Mouse (Mus musculus) frontal cortex, postnatal 25 days (tissue): ENCODE results near the gene Podn.
A peak's percentile ranks its signal among the peaks of the same experiment; 100 is the strongest.

Experiments used
- DNase-seq, 2 experiments: peaks; one replicate each; pipeline ENCODE4 v3.0.0; 2022; ENCODE audit warnings: low spot score in 2 of 2

The Podn gene

DNA sequence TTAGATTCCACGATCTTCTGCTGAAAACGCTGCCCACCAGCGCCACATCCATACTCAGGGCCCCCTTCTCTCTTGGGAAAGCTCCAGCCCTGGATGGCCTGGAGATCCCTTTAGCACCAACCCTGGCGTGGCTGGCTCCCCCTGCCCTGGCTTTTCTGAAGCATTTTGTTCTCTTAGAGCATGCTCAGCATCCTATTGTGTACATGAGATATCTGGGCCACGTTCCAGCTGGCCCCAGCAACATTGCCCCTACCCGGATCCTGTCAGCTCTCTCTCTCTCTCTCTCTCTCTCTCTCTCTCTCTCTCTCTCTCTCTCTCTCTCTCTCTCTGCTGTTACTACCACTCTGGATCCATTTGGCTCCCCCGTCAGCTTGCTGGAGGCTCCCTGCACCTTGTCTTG, 90.9 kb downstream of the Podn start:
- no peak for DNase-seq

DNA sequence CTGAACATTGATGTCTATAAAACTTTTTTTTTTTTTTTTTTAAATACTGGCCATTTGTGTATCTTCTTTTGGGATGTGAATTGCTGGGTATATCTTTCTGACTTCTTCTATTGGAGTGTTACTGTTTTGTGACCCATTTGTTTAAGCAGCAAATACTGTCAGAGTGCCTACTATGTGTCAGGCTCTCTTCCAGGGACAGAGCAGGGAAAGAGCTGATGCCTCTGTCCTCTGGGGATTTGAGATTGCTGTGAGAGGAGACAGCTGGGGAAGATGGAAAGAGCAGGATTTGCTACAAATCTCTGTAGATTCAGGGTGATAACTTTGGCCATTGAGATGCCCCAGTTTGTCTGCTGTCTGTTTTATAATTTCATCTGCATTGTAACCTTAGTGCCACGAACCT, 96.9 kb downstream of the Podn start:
- DNase-seq, result no peak

DNA sequence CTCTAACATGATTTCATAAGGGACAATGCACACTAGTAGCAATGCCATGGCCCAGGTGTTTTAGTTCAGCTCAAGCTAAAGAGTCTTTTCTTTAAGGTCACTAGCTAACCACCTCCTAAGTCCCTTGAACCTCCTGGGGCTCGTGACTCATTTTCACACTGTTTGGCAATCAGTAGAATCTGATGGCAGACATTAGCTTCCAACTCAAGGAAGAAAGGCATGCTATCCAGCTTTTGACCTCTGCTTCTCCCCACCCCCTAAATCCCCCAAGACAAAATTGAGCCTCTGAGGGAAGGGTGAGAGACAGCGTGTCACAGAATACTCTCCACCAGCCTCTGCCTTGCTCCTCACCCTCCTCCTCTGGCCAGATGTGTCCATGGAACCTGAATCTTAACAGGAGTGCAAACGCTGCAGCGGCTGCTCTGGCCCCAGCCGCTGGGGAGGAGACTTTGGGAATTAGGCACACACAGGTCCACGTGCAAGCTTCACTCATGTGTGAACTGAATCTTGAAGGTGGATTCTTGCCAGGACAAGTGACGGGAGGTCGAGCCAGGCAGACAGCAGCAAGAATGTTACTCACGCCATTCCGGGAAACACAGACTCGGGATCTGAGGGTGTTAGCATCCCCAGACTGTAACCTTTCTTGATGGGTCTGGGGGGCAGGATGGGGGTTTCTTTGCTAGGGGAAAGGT, 97.5 kb downstream of the Podn start:
- no peak for DNase-seq

DNA sequence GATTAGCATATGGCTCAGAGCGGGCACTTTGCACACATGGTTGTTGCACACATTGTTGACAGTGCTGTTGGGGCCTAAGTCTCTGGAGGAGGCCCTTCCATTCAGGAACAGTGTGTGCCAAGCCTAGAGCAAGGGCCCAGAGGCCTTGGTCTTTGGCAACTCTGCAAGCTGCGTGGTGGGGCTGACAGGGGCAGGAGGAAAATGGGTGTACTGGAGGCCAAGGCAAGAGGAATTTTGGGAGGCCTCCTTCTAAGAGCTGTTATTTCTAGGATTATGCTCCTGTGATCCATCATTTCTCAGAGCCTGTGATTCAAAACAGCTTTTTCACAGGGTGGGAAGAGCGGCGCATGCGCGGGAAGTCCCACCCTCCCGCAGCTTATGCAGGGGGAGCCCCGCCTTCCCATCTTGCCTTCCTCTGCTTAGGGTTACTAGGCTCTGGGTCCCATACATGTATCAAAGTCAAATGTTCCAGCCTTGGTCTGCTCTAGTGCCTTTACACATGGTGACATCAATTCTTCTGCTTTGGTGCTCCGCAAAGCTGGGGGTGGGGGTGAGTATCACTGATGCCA, 99.7 kb downstream of the Podn start:
- DNase-seq, result no peak

DNA sequence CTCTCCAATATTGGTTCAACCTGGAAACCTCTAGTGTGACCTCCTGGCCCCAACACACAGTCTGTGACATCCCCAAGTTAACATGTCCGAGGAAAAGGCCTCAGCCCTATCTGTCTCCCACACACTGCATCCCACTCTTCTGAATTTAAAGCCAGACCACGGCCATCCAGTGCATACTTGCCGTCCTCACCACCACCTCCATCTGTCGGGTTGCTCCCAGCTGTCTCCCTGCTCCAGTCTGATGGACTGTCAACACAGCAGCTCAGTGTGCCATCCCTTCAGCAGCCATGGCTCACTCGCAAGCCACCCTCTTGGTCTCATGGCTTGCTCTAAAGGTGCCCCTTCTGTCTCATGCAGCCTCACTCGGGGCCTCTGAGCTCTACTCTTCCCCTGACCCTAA, 100.5 kb downstream of the Podn start:
- no peak for DNase-seq

DNA sequence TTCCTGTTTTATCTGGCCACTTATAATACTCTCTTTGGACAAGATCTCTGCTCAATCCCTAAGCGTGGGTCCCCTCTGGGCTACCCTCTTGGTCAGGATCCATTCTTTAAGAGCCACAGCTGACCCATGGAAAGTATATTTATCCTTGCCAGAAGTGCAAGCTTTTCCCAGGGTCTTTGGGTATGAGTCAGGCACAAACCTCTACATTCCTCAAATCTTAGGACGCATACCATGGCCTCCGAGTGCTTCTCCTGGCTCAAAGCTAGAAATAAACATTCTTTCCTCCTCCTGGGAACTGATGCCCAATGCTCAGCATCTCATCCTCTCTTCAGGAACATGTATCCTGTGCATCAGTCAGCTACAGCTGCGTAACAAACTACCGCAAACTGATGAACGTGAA, 101.2 kb downstream of the Podn start:
- DNase-seq, result no peak

DNA sequence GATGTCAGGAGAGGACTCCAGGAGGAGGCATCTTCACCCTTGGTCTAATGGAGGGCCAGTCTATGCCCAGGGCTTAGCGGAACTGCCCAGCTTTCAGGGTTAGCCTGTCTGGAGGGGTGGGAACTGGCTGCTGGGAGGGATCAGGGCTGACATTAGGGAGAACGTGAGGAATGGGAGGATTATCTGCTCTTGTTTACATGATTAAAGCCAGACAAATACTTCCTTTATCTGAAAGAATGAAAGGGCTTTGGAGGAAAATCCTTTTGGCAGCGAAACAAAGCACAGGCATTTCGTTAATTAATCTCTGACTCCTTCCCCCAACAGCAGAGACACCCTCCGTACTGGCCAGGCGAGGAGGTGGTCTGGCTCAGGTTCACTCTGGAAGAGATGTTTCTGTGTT, 104.4 kb downstream of the Podn start:
- no peak for DNase-seq

DNA sequence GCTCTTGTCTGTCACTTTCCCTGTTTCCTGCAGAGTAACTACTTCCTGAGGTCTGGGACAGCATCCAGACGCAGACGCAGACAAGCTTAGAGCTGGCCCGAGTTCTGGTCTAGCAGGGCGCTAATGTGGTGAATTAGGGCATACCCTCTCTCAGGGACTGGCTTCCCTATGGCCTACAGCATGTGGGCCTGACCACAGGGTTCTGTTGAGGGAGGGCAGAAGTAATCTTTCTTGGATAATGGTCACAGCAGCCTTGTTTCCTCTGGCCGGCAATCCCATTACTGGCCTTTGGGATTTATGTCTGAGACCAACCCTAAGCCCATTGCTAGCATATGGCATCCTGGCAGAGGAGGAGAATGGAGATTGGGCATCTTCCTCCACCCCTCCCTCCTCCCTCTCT, 105.4 kb downstream of the Podn start:
- no peak for DNase-seq

DNA sequence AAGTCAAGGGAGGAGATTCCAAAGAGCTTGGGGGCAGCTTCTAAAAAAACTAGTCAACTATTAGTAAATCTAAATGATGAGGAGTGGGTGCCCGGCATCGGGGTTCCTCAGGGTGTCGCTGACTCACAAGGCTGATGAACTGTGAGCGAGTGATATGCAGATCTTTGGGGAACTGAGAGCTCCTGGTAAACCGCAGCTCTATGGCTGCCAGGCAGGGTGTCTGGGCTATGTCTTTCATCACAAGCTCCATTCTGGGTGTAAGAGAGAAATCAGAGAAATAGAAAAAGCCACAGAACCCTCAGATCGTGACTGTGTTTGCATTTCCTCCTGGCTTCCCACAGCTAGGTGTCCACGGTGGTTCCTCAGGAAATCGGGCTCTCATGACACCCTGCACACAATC, 107.3 kb downstream of the Podn start:
- no peak for DNase-seq

DNA sequence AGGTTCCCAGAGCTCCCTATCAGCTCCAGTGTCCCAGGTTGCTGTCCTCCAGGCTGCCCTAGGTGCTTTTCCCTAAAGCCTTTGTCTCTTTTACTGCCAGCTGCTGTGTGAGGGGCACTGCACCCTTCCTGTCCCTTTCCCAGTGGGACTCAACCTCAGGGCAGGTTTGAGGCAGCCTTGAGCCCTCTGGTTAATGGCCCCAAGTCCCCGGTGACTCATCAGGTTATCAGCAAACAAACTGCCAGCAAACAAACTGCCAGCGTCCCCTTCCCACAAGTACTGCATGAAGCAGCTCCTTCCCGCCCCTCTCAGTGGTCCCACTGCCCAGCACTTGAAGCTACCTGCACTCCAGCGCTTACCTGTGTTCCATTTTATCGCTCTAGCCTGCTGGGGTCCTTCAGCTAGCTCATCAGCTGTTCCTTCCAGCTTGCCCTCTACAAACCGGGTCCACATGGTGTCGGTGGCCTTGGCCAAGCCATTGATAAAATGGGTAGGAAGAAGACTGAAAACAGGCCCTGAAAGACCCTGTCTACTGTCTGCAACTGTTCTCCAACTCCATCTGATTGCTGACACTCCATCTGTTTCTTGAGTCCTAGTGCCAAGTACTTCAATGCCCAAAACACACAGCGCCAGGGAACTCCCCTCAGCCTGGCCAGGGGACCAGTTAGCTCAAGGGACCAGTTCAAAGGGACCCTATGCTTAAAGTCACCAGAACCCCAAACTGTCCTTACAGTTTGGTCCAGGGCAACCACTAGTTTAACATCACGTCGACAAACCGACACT, 109.7 kb downstream of the Podn start:
- DNase-seq, result no peak

DNA sequence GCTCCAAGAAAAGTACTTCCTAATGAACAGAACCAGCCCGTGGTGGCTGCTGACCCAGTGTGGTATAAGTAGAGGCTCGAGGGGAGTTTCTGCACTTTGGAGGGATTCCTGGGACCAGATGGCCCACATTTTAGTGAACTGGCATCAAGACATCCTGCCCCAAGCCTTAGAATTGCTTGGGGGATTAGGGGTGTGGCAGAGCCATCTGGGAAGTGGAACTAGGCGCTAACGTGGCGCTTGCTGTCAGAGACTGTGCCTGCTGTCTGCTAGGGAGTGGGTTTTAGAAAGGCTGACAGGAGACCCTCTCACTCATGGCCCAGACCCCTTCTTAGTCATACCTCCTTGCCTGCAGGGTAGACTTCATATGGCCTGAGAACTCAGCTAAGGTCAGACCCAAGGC, 110.4 kb downstream of the Podn start:
- no peak for DNase-seq

DNA sequence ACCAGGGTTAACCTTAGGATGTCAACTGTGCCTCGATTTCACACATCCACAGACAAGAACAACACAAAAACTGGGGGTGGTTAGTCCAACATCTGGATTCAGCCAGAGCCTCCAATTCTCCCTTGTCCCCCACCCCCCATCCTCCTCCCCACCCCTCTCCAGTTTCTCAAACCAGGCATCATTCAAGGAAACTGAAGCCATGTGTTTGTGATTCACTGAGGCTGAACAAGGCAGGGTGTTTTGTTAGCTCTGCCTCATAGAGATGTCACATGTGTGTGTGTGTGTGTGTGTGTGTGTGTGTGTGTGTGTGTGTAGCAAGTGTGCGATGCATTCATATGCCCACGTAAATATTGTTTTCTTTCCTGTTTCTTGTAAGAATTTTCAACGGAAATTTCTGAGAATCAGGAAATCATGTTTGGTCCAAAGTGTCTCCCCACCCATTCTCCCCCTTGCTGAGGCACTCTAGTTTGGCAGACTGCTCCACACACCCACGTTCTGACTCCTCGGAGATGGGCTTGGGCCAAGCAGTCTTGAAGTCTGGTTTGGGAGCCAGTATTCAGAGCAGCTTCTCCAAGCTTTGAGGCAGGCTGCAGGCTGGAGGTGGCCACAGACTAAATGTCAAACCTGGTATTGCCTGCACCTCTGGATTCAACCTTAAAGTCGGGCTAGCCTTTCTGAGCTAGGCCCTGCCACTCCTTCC, 111.8 kb downstream of the Podn start:
- peak; percentile 47 to 48 for DNase-seq

DNA sequence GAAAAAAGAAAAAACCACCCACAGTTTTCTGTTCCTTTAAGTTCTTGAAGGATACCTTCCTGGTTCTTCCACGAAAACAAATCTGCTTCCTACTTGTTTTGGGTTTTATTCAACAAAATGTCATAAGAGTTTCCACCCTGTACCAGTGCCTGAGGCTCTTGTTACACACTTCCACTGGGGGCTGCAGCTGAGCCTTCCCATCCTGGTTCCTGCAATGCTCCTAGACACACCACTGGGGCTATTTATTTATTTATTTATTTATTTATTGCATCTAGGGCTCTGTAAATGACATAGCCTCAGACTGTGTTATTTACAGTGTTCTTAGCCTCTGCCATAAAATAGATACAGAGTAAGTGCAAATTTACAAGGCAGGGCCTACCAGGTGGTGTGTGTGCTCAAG, 112.5 kb downstream of the Podn start:
- DNase-seq, result no peak

DNA sequence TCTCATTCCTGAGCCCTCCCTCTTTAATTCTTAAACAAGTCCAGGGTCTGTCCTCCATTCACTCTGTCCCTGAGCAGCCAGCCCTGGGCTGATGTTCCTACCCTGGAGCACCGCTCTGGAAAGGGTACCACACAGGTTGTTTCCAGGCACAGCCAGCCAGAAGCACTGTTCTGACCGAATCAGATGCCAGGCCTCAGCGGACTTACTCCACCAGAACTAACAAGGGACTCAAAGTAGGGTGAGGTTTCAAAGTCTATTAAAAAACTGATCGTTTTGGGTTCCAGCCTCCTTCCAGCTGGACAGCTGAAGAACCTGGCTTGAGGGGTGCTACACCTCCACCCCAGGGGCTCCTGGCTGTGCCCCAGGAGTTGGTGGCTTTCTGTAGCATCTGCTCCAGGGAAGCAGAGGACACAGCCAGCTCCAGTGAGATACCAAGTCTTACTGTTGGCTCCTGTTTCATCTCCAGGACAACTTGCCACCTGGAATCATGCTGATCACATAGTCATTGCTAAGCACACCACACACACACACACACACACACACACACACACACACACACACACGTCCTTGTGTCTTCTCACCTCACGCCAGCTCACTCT, 116.1 kb downstream of the Podn start:
- DNase-seq, result no peak

DNA sequence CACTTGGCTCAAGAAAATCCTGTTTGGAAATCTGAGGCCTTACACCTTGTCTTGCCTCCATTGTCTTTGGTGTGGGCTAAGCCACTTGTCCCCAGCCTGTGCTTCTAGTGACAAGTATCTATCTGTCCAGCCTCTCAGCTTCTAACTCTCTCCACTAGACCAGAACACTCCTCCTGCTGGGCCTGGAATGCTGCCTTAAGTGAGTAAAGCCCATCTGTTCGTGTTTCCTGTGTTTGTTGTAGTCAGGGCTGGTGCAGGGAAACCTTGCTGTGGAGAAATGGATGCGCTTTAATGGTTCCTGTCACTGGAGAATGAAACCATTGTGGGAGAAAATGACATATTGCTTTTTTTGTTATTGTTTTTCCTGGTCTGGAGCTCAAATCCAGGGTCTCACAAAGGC, 116.7 kb downstream of the Podn start:
- no peak for DNase-seq

DNA sequence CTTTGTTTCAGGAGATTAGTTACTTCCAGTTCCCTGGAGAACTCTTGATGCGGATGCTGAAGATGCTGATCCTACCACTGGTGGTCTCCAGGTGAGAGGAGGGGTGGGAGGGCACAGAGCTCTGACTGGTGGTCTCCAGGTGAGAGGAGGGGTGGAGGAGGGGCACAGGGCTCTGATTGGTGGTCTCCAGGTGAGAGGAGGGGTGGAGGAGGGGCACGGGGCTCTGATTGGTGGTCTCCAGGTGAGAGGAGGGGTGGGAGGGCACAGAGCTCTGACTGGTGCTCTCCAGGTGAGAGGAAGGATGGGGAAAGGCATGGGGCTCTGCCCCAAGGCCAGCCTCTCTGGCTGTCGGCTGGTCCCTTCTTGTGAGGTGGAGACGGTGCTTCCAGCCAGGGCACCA, 118.7 kb downstream of the Podn start:
- no peak for DNase-seq

DNA sequence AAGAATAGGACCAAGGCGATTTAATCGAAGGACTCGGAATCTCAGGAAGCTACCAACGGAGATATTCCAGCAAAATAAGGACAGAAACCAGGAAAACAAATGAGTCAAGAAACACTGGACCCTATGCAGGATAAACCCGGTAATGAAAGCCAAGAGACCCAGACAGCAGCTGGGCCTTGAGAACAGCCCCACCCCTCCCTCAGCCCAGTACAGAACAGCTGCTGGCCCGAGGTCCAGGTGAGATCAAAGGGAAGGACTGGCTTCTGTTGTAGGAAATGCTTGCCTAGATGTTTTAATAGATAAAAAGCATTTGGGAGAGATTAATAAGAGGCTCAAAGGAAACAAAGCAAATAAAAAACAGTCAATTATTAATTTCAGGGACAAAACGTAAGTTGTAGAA, 121.2 kb downstream of the Podn start:
- DNase-seq, result no peak

DNA sequence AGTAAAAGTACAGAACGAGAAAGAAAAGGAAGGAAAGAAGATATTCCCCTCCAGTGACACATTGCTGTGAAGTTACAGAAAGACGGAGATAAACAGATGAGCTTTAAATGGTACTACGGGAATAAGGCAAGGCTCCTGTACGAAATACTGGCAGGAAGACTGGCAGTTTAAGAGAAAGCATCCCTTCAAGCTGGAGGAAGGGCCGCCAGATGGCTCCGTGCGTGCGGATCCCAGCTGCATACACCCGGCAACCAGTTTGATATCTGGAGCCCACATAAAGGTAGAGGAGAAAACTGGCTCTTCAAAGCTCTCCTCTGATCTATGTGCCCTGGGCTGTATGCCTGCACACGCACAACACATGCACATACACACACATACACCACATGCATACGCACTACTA, 121.7 kb downstream of the Podn start:
- DNase-seq, result no peak

DNA sequence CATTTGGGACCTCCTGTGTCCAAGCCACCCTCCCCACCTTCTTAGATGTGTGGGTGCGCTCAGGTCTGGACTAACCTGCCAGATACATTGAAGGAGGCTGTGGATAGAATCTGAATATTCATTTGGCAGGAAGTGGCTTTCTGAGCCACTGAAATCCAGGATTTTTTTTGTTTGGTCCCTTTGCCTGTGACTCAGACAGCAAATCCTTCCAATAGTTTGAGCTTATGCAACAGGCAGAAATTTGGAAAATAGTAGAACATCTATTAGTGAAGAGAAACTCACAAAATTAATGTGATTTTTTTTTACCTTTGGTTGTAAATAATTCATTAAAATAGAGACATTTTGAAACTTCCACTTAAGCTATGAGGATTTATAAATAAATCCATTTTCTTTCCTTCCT, 125.1 kb downstream of the Podn start:
- no peak for DNase-seq

DNA sequence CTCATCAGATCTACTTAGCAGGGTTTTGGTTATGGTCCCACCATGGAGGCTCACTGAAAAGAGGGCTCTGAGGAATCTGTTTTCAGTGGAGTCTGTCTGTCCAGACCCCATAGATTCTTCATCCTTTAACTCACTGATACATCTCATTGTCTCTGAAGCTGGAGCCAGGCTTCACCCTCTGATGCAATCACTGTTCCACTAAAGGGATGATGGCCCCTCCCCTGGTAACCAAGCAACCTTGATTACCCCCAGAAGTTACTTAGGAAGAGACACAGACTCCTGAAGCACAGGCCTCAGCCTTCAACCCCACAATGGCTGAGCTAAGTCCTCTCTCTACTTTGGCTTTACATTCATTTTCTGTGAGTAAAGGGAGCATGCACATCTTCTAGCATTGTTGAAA, 126.5 kb downstream of the Podn start:
- DNase-seq, result no peak

DNA sequence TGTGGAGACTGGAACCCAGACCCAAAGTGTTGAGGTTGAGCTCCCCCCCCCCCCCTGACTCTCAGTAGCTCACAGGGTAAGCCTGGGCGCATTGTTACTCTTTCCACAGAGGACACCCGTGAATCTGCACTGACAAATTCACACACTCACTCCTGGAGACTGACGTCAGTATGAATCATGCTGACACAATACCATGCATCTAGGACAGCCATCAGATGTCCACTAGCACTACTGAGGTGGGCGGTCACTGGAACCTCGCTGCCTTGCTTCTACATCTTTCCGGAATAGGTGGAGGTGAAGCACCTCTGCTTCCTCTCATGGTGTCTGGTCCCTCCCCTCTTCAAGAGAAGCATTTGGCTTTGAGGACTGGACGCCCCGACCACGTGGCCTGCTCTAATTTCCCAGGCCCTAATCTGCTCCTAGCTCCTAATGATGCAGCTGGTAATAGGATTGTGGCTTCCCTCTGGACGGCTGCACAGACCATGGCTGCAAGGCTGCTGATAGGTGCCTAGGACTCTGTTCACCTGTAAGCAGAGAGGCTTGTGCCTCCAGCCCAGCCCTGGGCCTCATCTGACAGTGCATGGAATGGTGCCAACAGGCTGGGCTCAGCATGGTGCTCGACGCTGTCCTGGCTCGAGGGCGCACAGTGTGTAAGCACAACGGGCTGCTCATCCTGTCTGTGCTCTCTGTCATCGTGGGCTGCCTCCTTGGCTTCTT, 128.1 kb downstream of the Podn start, which contains the start of gene Slc1a7:
Slc1a7 (plus strand) TSS at position 367 of the 717 bp plus-strand sequence.
- DNase-seq, result no peak
